Mouse (Mus musculus) limb, embryonic 10.5 days (tissue): Measurements from ENCODE around the gene Peg12. TPM values are rescaled to one million over a fixed set of nuclear protein-coding genes. Genes with fewer than 3 reads are reported as not detected.

Source experiments
- DNase-seq: peaks from one replicate; pipeline ENCODE4 v3.0.0-alpha.2; 2017; ENCODE audit warnings: low spot score
- H3K27ac ChIP-seq: fragments of 300-500 bp; sonication (generic); 2 replicates; pipeline ENCODE4 v1.5.1; 2016; ENCODE audit warnings: mild to moderate bottlenecking
- H3K27me3 ChIP-seq: fragments of 300-500 bp; sonication (generic); 2 replicates; pipeline ENCODE4 v1.6.1; 2016; ENCODE audit warnings: low read depth, mild to moderate bottlenecking; ENCODE audit not compliant: poor library complexity, severe bottlenecking
- H3K36me3 ChIP-seq: fragments of 300-500 bp; sonication (generic); 2 replicates; pipeline ENCODE4 v1.6.1; 2016; ENCODE audit warnings: mild to moderate bottlenecking, moderate library complexity
- H3K4me1 ChIP-seq: fragments of 300-500 bp; sonication (generic); 2 replicates; pipeline ENCODE4 v1.6.1; 2016
- H3K4me3 ChIP-seq: fragments of 300-500 bp; sonication (generic); 2 replicates; pipeline ENCODE4 v1.5.1; 2016; ENCODE audit warnings: mild to moderate bottlenecking, moderate library complexity
- H3K9me3 ChIP-seq: fragments of 300-500 bp; sonication (generic); replicated peaks from 2 replicates; pipeline ENCODE4 v1.6.1; 2016; ENCODE audit warnings: mild to moderate bottlenecking
- WGBS: fragments of 180-500 bp; shearing (Covaris S2); methylation state at CpG from one replicate; pipeline ENCODE4 v1.1.7; 2016; 5-methylcytosine and 5-hydroxymethylcytosine counted together
- polyA plus RNA-seq: library from polyadenylated mRNA; unstranded; fragments of >200 nt; fragmentation: Nextera tagmentation; extraction: Ambion mirVana; gene quantifications from 2 replicates; pipeline ENCODE4 v1.2.1, GENCODE M21; 2016

The Peg12 gene
- polyA plus RNA-seq, 1 experiment from 2014 or later, result 63.5 TPM

DNA sequence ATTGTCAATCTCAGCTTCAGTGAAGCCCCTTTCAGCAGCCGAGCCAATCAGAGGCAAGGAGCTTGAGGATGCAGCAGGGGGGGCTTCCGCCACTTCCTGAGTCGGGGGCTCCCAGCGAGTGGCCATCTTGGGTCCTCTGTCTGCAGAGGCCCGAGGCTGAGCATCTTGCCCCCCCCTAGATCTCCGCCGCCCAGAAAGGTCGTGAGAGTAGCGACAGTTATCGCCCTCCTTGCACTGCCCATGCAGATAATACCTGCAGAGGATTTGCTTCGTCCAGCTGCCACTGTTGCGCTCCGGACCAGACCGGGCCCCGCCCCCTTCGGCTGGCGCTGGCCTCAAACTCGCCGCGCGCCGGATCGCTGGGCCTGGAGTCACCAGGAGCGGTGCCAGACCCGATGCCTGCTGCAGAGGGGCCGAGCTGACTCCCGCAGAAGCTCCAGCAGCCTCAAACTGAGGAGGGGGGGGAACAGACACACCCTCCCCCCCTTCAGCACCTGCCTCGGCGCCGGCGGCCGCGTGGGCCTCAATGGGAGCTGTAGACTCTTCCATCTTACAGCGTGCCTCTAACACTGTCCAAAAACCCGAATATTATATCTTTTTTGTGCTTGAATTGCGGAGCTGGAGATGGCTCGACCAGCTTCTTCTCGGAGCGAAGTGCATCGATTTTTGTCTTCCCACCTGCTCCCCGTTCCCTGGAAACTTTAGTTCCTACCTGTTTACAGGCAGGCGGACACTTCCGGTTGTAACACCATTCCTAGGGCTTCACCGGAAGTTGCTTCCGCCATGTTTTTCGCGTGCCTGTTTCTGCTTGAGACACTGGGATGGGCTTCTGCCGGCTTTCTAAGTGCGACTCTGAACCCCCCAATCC lies 44.6 kb downstream of the Peg12 start, which contains the start of gene Mkrn3:
Gene Mkrn3, minus strand, starts transcription at position 647 of the 868 bp plus-strand sequence.
- H3K4me1 ChIP-seq, result peaks cover 8% of the 10 kb centered on the region
- peak; percentile 75 for DNase-seq
- 0 out of 2 replicates have a peak, but pooled peaks cover 6% of the 10 kb centered on the region for H3K27me3 ChIP-seq
- peak within 1 kb of the TSS; percentile 73 for H3K4me3 ChIP-seq
- WGBS, result 26% methylated on average over 49 of the region's 49 CpGs
- peaks cover 4% of the 10 kb centered on the region; the same call in 1 of the 2 replicates for H3K9me3 ChIP-seq
- peak within 1 kb of the TSS; percentile 92 for H3K27ac ChIP-seq
- H3K36me3 ChIP-seq, result no peaks in the 10 kb centered on the region

DNA sequence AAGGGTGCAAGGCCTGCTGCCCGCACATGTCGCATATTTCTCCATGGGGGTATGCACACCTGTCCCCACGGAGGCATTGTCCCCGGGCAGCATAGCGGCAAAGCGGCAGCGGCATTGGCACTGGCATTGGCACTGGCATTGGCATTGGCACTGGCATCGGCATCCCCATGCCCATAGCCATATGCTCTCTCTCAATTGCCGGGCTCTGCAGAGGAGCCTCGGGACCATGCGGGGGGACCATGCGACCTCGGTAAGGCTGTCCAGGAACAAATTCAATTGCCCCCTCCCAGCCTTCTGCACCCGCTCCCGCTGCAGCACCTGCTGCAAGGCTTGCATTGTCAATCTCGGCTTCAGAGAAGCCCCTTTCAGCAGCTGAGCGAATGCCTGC lies 45.2 kb downstream of the Peg12 start:
- no peak for DNase-seq
- WGBS, result 63% methylated on average over 17 of the region's 17 CpGs
- Histone ChIP-seq H3K27me3 (0 out of 2 replicates have a peak, but pooled peaks cover 6% of the 10 kb centered on the region), H3K27ac (peak overlapping the region; percentile 92; the same call in 1 of the 2 replicates), H3K4me1 (peaks cover 8% of the 10 kb centered on the region), H3K4me3 (peak overlapping the region; percentile 73), H3K9me3 (peaks cover 4% of the 10 kb centered on the region; the same call in 1 of the 2 replicates), H3K36me3 (no peaks in the 10 kb centered on the region)

DNA sequence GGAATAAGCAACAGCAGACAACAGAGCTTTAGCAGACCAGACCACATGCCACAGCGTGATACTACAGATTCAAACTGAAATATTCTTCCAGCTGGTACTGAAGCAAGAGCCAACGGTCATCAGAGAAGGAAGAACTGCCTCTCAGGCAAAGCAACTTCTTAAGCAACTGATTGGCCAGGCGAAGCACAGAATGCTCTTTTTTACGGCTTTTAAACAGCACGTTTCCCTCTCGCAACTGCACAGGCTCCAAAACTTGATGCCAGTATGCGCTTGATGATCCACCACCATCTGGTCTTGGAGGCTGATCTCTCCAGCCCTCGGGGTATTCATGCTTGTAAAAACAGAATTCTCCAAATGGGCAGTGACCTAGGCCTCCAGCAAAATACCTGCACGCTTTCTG lies 46.0 kb downstream of the Peg12 start:
- Histone ChIP-seq H3K9me3 (peaks cover 4% of the 10 kb centered on the region; the same call in 1 of the 2 replicates), H3K27ac (no peak overlapping the region), H3K4me1 (peaks cover 8% of the 10 kb centered on the region), H3K36me3 (no peaks in the 10 kb centered on the region), H3K27me3 (0 out of 2 replicates have a peak, but pooled peaks cover 4% of the 10 kb centered on the region), H3K4me3 (peak overlapping the region; percentile 73; the same call in 1 of the 2 replicates)
- 88% methylated on average over 9 of the region's 9 CpGs for WGBS
- DNase-seq, result no peak

DNA sequence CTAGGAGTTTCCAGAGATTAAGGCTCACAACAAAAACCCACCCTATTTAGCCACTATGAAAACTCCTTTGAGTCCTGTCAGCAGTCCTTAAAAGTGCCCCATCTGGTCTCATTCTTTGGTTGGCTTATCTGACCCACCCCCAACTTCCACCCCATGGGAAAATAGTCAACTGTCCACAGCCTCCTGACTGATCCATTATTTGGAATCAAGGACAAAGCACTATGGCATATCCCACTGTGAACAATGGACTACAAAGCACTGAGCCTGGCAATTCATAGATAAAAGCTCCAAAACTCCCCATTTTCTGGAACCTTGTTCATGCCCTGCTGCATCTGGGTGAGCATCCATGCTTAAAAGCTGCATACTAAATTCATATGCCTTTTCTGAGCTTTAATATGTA lies 48.1 kb downstream of the Peg12 start:
- no peak overlapping the region for H3K4me3 ChIP-seq
- no peaks in the 10 kb centered on the region for H3K36me3 ChIP-seq
- H3K27ac ChIP-seq, result no peak overlapping the region
- no peak for DNase-seq
- H3K9me3 ChIP-seq, result peaks cover 4% of the 10 kb centered on the region; the same call in 1 of the 2 replicates
- no peaks in the 10 kb centered on the region for H3K27me3 ChIP-seq
- H3K4me1 ChIP-seq, result peaks cover 8% of the 10 kb centered on the region

DNA sequence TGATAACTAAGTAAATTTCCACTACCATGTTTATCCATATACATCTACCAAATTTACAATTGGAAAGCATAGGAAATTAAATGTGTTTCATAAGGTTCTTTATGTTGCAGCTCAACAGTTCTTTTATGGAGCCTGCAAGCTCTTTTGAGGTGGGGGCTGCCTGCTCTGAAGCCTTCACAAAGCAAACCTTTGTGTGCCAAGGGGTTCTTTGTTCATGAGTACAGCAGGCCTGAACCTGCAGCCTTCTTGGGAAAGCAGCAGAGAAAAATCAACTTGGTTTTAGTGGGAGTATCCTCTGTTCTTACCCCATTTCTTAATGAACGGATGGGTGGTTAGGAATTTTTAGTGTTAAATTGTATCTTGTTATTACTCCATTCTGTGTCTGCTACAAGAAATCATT lies 49.1 kb downstream of the Peg12 start:
- peaks cover 4% of the 10 kb centered on the region; the same call in 1 of the 2 replicates for H3K9me3 ChIP-seq
- H3K4me3 ChIP-seq, result no peak overlapping the region
- H3K4me1 ChIP-seq, result peaks cover 8% of the 10 kb centered on the region
- WGBS, result 69% methylated on average over 1 of the region's 1 CpGs
- no peaks in the 10 kb centered on the region for H3K36me3 ChIP-seq
- H3K27ac ChIP-seq, result no peak overlapping the region
- no peaks in the 10 kb centered on the region for H3K27me3 ChIP-seq
- no peak for DNase-seq

Other genes with a start within 250 kb of the Peg12 start
- 75.0 and 87.0 TPM in 2 replicates for gene Ndn, start 117.9 kb downstream of the Peg12 start, polyA plus RNA-seq
- 4.2 and 4.3 TPM in 2 replicates for gene Magel2, start 87.5 kb downstream of the Peg12 start, polyA plus RNA-seq
- 6.9 and 9.1 TPM in 2 replicates for gene Mkrn3, start 44.4 kb downstream of the Peg12 start, polyA plus RNA-seq